Mouse (Mus musculus): ENCODE measurements at regions not wholly inside any gene's neighbourhood (a gene's known extent, or its start where the extent isn't known, plus 50 kb on each side); places are given as distances from the start of the nearest gene placed in this dataset.

DNA sequence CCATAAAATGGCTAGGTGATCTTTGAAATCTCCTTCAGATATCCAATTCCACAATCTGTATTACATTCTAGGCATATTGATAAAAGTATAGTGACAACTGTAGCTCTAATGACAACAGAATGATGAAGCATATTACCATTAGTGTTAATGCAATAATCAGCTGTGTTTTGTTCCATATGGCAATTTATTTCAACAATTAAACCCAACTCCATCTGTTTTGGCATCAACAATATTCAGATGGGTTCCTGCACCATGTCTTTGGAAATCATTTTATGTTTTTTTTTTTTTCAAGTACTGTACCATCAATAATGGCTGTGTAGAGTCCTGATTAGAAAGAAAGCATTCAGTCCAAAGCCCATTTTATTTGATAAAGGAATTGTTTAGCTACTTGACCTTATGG lies 498.5 kb upstream of the Tmpo start:
- Histone ChIP-seq H3K9ac (no peak overlapping the region), H3K4me3 (no peak overlapping the region), H3K27ac (no peak overlapping the region), H3K36me3 (no peaks in the 10 kb centered on the region), H3K4me1 (no peaks in the 10 kb centered on the region), H3K9me3 (no peaks in the 10 kb centered on the region), H3K27me3 (no peaks in the 10 kb centered on the region), H3K4me2 (replicated peaks) (no peak overlapping the region)
- no peak for ATAC-seq (ENCODE audit: low FRiP score, low read depth)

DNA sequence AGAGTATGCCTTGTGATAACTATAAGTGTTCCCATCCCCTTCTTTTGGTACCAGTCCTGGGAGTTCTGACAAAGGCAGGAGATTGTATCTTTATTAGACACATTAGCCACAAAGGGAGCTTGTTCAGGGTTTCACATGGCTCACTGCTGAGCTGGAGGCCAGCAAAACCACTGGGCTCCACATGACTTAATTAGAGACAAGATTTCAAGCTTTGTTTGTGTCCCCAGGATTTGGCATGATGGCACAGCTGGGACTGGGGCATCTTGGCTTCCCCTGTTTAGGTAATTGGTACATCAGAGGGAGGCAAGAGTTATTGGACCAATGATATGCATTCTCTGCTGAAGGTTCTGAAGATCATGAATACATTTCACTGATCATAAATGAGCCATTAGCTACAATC lies 456.8 kb upstream of the Tmpo start:
- no peak overlapping the region for H3K4me3 ChIP-seq
- ATAC-seq (ENCODE audit: low FRiP score, low read depth), result no peak
- H3K36me3 ChIP-seq, result no peaks in the 10 kb centered on the region

DNA sequence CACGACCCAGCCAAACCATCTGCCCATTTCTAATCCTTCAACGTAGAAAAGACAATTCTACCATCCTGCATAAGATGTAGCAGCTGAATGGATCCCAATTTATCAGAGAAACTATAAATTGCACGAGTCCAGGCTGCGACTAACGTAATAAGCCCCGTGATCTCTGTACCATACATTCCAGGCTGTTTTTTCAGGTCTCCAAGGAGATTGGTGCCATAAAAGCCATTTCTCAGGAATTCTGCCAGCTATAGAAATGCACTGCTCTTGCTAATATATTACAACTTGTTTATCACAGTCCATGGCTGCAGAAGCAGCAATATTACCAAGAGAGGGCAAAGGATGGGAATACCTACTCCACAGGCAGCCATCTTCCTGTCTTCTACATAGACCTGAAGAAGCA lies 447.6 kb upstream of the Tmpo start:
- no peak for ATAC-seq (ENCODE audit: low FRiP score, low read depth)

More for the DNA sequence above, 456.8 kb upstream of the Tmpo start:
- no peaks in the 10 kb centered on the region for H3K27me3 ChIP-seq
- no peak overlapping the region for H3K4me2 ChIP-seq (replicated peaks)
- no peak overlapping the region for H3K9ac ChIP-seq
- no peaks in the 10 kb centered on the region for H3K9me3 ChIP-seq
- H3K27ac ChIP-seq, result no peak overlapping the region
- H3K4me1 ChIP-seq, result no peaks in the 10 kb centered on the region

DNA sequence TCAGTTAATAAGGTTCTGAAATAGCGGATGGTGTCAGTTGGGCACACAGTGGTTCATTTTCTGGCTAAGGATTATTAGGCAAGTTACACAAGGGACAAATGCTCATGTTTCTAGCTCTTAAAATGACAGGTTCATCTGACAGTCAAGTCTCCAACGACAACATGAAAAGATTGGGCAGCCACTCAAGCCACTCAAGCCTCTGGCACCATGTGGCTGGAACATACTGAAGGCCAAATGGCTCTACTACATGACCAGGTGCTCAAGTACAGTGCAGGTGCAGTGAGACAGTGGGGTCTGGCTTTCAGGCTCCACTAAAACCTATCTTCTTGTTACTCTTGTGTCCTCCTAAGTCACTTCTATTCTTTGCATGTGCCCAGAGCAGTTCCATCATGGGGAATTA lies 441.2 kb upstream of the Tmpo start:
- Histone ChIP-seq H3K36me3 (no peaks in the 10 kb centered on the region), H3K4me1 (no peaks in the 10 kb centered on the region), H3K4me2 (replicated peaks) (no peak overlapping the region), H3K9me3 (no peaks in the 10 kb centered on the region), H3K9ac (no peak overlapping the region), H3K4me3 (no peak overlapping the region), H3K27ac (no peak overlapping the region), H3K27me3 (no peaks in the 10 kb centered on the region)
- no peak for ATAC-seq (ENCODE audit: low FRiP score, low read depth)
- 85% methylated on average over 2 of the region's 2 CpGs for WGBS

More for the DNA sequence above, 447.6 kb upstream of the Tmpo start:
- Histone ChIP-seq H3K4me1 (no peaks in the 10 kb centered on the region), H3K9ac (no peak overlapping the region), H3K9me3 (no peaks in the 10 kb centered on the region), H3K36me3 (no peaks in the 10 kb centered on the region), H3K27me3 (no peaks in the 10 kb centered on the region), H3K27ac (no peak overlapping the region), H3K4me3 (no peak overlapping the region), H3K4me2 (replicated peaks) (no peak overlapping the region)
- 49% methylated on average over 6 of the region's 6 CpGs for whole genome bisulfite sequencing

DNA sequence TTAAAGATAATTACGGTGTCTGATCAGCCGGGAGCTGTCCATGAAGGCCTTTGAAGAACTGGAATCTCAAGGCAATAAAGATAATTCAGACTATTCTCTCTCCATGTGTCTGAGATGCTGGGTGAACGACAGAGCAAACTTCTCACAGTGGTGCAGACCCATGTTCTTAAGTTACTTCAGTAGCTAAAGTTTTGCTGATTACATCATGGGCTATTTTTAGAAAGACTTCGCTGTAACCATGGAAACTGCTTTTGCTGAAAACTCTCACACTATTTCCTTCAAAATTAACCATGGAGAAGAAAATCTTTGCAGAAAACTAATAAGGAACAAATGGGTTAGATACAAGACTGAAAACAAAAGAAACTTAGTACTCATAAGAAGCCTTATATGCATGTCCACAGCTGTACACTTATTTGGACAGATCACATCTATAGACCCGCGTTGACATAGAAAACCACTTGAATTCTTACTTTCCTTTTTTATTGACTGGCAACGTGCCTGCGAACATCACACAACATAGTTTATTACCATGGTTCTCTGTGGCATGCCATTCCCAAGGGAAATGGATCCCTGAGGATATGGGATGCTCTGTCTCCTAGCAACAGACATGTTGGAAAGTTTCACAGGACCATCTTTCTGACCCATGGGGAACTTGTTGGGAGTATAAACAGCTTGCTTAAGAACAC lies 432.8 kb upstream of the Tmpo start:
- Histone ChIP-seq H3K4me2 (replicated peaks) (no peak overlapping the region), H3K9ac (no peak overlapping the region), H3K9me3 (no peaks in the 10 kb centered on the region), H3K36me3 (no peaks in the 10 kb centered on the region), H3K27ac (no peak overlapping the region), H3K4me3 (no peak overlapping the region), H3K4me1 (peaks cover 23% of the 10 kb centered on the region), H3K27me3 (no peaks in the 10 kb centered on the region)
- 0 out of 2 replicates have a peak, but pooled peaks have one; percentile 11 for ATAC-seq (ENCODE audit: low FRiP score, low read depth)
- 53% methylated on average over 8 of the region's 8 CpGs for WGBS

DNA sequence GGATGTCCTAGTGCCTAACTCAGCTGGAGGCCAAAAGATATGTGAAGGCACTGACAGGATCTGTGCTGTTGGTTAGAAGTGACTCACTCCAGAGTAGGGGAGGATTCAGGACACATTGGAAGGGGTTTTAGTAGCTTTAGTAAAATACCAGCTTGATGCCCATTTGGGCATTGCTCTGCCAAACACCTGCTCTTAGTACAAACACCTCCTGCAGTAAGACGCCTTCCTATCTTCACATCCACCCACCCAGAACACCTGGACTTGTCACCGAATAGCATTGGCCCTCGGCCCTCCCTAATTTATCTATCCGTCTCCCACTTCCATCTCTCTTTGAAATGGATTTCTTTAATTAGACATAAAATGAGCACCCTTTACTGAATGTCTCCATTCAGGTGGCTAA lies 430.9 kb upstream of the Tmpo start:
- Histone ChIP-seq H3K27ac (no peak overlapping the region), H3K4me3 (no peak overlapping the region), H3K4me1 (peaks cover 23% of the 10 kb centered on the region), H3K36me3 (no peaks in the 10 kb centered on the region), H3K9ac (no peak overlapping the region), H3K27me3 (no peaks in the 10 kb centered on the region), H3K4me2 (replicated peaks) (no peak overlapping the region), H3K9me3 (no peaks in the 10 kb centered on the region)
- no peak for ATAC-seq (ENCODE audit: low FRiP score, low read depth)
- WGBS, result 79% methylated on average over 4 of the region's 4 CpGs

DNA sequence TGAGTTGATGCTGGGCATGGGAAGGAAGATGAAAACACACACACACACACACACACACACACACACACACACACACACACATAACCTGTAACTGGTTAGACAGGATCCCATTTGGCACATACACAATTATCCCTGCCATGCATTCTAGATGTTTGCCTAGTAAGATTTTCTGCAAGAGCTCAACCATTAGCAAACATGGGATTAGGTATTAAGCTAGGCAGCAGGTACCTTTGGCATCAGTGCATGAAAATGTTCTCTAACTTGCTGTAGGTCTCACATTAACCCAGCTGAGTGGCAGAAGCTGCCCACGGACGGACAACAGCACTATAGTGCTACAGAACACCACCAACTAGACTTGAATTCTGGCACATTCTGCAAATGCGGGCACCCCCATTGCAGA lies 413.8 kb upstream of the Tmpo start:
- H3K9ac ChIP-seq, result no peak overlapping the region
- H3K36me3 ChIP-seq, result no peaks in the 10 kb centered on the region
- H3K27me3 ChIP-seq, result peaks cover 4% of the 10 kb centered on the region; the same call in 1 of the 2 replicates
- ATAC-seq (ENCODE audit: low FRiP score, low read depth), result no peak
- no peaks in the 10 kb centered on the region for H3K9me3 ChIP-seq
- 93% methylated on average over 3 of the region's 3 CpGs for WGBS
- no peak overlapping the region for H3K4me2 ChIP-seq (replicated peaks)
- no peak overlapping the region for H3K27ac ChIP-seq
- H3K4me1 ChIP-seq, result peaks cover 15% of the 10 kb centered on the region
- no peak overlapping the region for H3K4me3 ChIP-seq

DNA sequence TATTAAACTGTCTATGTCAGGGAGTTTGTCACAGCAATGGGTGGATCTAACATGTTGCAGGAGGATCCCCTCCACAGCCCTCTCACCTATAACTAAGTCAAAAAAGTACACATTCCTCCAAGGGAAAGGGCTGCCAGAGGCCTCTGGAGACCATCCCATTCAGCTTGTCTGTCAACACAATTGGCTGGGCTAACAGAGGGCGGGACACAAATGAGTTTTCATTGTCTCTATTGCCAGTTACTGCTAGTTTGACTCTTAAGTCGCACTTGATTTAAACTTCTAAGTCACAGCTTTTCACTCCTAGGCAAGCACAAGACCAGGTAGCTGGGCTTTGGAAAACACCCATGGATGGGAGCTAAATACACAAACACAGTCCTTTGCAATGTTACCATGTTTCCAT lies 412.3 kb upstream of the Tmpo start:
- H3K4me2 ChIP-seq (replicated peaks), result no peak overlapping the region
- H3K4me3 ChIP-seq, result no peak overlapping the region
- H3K36me3 ChIP-seq, result no peaks in the 10 kb centered on the region
- 79% methylated on average over 2 of the region's 2 CpGs for WGBS
- ATAC-seq (ENCODE audit: low FRiP score, low read depth), result no peak
- H3K27me3 ChIP-seq, result peaks cover 7% of the 10 kb centered on the region; the same call in 1 of the 2 replicates
- no peak overlapping the region for H3K9ac ChIP-seq
- no peaks in the 10 kb centered on the region for H3K9me3 ChIP-seq
- peaks cover 15% of the 10 kb centered on the region for H3K4me1 ChIP-seq
- H3K27ac ChIP-seq, result no peak overlapping the region

DNA sequence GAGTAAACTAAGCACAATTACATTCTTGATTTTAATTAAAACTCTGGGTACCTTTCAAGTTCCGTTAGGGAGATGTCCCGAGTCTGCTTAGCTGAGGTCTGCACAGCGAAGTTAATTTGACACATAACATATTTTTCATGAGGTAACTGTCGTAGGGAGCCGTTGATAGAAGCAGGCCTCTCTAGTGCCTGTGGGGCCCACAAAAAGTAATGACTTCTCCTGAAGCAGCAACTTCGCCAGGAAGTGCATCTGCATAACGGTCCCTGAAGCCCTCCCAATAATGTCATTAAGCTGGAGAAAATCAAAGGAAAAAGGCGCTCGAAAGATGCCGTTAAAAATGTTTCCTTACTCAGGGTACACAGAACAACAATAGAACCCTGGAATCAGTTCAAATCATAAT lies 410.7 kb upstream of the Tmpo start:
- Histone ChIP-seq H3K4me1 (peaks cover 15% of the 10 kb centered on the region), H3K27me3 (peaks cover 7% of the 10 kb centered on the region; the same call in 1 of the 2 replicates), H3K9me3 (no peaks in the 10 kb centered on the region), H3K9ac (no peak overlapping the region), H3K4me3 (no peak overlapping the region), H3K36me3 (no peaks in the 10 kb centered on the region), H3K4me2 (replicated peaks) (no peak overlapping the region), H3K27ac (no peak overlapping the region)
- WGBS, result 12% methylated on average over 10 of the region's 10 CpGs
- ATAC-seq (ENCODE audit: low FRiP score, low read depth), result 0 out of 2 replicates have a peak, but pooled peaks have one; percentile 32

DNA sequence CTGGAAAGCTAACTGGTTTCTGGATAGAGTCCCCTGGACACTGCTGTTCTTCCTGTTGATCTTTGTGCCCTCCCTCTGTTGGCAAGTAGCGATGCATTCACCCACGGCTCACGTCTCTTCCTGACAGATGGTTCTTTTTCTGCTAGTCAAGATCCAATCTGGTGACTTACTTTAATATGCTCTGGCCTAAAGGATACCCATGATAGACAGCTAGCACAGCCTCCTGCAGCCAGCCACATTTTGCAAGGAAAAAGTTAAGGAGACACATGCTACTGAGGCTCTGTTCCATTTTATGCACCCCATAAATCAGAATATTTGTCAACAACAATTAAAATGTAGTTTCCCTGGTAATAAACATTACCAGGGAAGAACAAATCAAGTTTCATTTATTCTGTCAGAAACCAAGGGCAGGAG lies 410.3 kb upstream of the Tmpo start:
- Histone ChIP-seq H3K4me3 (no peak overlapping the region), H3K27me3 (peaks cover 7% of the 10 kb centered on the region; the same call in 1 of the 2 replicates), H3K27ac (no peak overlapping the region), H3K9ac (no peak overlapping the region), H3K4me1 (peaks cover 15% of the 10 kb centered on the region), H3K9me3 (no peaks in the 10 kb centered on the region), H3K4me2 (replicated peaks) (no peak overlapping the region), H3K36me3 (no peaks in the 10 kb centered on the region)
- WGBS, result 27% methylated on average over 3 of the region's 3 CpGs
- ATAC-seq (ENCODE audit: low FRiP score, low read depth), result no peak

DNA sequence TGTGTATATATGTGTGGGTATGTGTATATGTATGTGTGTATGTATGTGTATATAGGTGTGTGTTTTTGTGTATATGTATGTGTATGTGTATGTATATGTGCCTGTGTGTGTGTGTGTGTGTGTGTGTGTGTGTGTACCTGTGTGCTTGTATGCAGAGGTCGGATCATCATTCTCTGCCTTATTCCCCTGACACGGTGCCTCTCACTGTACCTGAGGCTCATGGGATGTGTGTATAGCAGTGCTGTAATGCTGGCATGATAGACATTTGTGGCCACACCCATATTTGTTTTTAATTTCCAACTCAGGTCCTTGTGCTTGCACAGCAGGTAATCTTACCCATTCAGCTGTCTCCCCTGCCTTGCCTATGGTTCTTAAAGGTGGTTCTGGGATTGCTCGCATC lies 402.1 kb upstream of the Tmpo start:
- no peak for ATAC-seq (ENCODE audit: low FRiP score, low read depth)
- Histone ChIP-seq H3K27ac (no peak overlapping the region), H3K4me3 (no peak overlapping the region), H3K4me2 (replicated peaks) (no peak overlapping the region), H3K36me3 (no peaks in the 10 kb centered on the region), H3K27me3 (no peaks in the 10 kb centered on the region), H3K9ac (no peak overlapping the region), H3K9me3 (no peaks in the 10 kb centered on the region), H3K4me1 (no peaks in the 10 kb centered on the region)
- 82% methylated on average over 3 of the region's 3 CpGs for WGBS

DNA sequence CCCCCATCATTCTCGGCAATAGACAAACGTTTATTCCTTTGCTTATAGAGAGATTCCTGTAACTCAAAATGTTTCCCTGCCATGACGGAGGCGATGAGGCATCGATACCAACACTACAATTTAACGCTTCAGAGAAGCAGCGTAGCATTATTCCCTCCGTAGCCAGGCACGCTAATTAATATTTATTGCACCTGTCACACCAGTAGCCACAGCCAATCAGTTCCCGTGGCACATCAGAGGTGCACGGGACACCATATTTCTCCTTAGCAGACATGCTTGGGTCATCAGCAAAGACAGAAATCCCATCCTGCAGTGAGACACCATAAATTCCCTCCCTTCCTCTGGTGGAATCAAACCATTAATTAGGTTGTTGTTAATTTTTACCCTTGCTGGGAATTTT lies 399.8 kb upstream of the Tmpo start:
- no peak overlapping the region for H3K4me3 ChIP-seq
- H3K27ac ChIP-seq, result no peak overlapping the region
- 61% methylated on average over 11 of the region's 11 CpGs for WGBS
- H3K9me3 ChIP-seq, result no peaks in the 10 kb centered on the region
- no peaks in the 10 kb centered on the region for H3K36me3 ChIP-seq
- H3K4me2 ChIP-seq (replicated peaks), result no peak overlapping the region
- no peaks in the 10 kb centered on the region for H3K27me3 ChIP-seq
- H3K4me1 ChIP-seq, result peaks cover 2% of the 10 kb centered on the region
- no peak for ATAC-seq (ENCODE audit: low FRiP score, low read depth)
- H3K9ac ChIP-seq, result no peak overlapping the region

All from limb, embryonic 13.5 days (tissue).